Mouse (Mus musculus): ENCODE measurements around the gene Slc25a14.

Gene Slc25a14

GRCm38 (mm10) chrX:48624054-48624420, 824 bp downstream of the Slc25a14 start:
- TF ChIP-seq CTCF (conservative IDR thresholded peaks at IDR 0.05; ENCODE audit: low read length) = no peak
- TF ChIP-seq NANOG (IDR thresholded peaks at IDR 0.05; ENCODE audit: borderline replicate concordance, low read length) = no peak
- TF ChIP-seq POU5F1 (IDR thresholded peaks at IDR 0.05; ENCODE audit: borderline replicate concordance, low read length) = no peak
- peak overlapping the region; percentile 81 for H3K4me3 ChIP-seq (replicated peaks; ENCODE audit: low read length)
- H3K36me3 ChIP-seq (ENCODE audit: insufficient read depth, low read length) = no peaks in the 10 kb centered on the region

GRCm38 (mm10) chrX:48637032-48637431, 13.8 kb downstream of the Slc25a14 start:
- Histone ChIP-seq H3K36me3 (ENCODE audit: insufficient read depth, low read length) (no peaks in the 10 kb centered on the region), H3K4me1 (replicated peaks; ENCODE audit: low read depth, low read length) (no peaks in the 10 kb centered on the region), H3K9me3 (ENCODE audit: low read length) (no peaks in the 10 kb centered on the region), H3K27me3 (ENCODE audit: insufficient read depth, low read length) (no peaks in the 10 kb centered on the region), H3K4me3 (replicated peaks; ENCODE audit: low read length) (no peak overlapping the region)
- TF ChIP-seq CTCF (conservative IDR thresholded peaks at IDR 0.05; ENCODE audit: low read length) (peak; percentile 40), NANOG (IDR thresholded peaks at IDR 0.05; ENCODE audit: borderline replicate concordance, low read length) (no peak)

More at GRCm38 (mm10) chrX:48624054-48624420, 824 bp downstream of the Slc25a14 start:
- Histone ChIP-seq H3K27me3 (ENCODE audit: insufficient read depth, low read length) (no peaks in the 10 kb centered on the region), H3K9me3 (ENCODE audit: low read length) (no peaks in the 10 kb centered on the region), H3K4me1 (replicated peaks; ENCODE audit: low read depth, low read length) (peaks cover 7% of the 10 kb centered on the region; the same call in 1 of the 2 replicates)

- TF ChIP-seq CTCF (conservative IDR thresholded peaks at IDR 0.05; ENCODE audit: low read length) (peak; percentile 43), POU5F1 (IDR thresholded peaks at IDR 0.05; ENCODE audit: borderline replicate concordance, low read length) (no peak), NANOG (IDR thresholded peaks at IDR 0.05; ENCODE audit: borderline replicate concordance, low read length) (no peak)
- no peaks in the 10 kb centered on the region for H3K9me3 ChIP-seq (ENCODE audit: low read length)
- H3K4me1 ChIP-seq (replicated peaks; ENCODE audit: low read depth, low read length) = no peaks in the 10 kb centered on the region
- no peaks in the 10 kb centered on the region for H3K36me3 ChIP-seq (ENCODE audit: insufficient read depth, low read length)
- H3K27me3 ChIP-seq (ENCODE audit: insufficient read depth, low read length) = no peaks in the 10 kb centered on the region
- H3K4me3 ChIP-seq (replicated peaks; ENCODE audit: low read length) = no peak overlapping the region
Measured at GRCm38 (mm10) chrX:48644122-48644521, 20.9 kb downstream of the Slc25a14 start.

GRCm38 (mm10) chrX:48666807-48667206, 43.6 kb downstream of the Slc25a14 start:
- Histone ChIP-seq H3K4me3 (replicated peaks; ENCODE audit: low read length) (no peak overlapping the region), H3K4me1 (replicated peaks; ENCODE audit: low read depth, low read length) (no peaks in the 10 kb centered on the region), H3K9me3 (ENCODE audit: low read length) (no peaks in the 10 kb centered on the region), H3K36me3 (ENCODE audit: insufficient read depth, low read length) (no peaks in the 10 kb centered on the region), H3K27me3 (ENCODE audit: insufficient read depth, low read length) (no peaks in the 10 kb centered on the region)
- no peak for TF ChIP-seq NANOG (IDR thresholded peaks at IDR 0.05; ENCODE audit: borderline replicate concordance, low read length)
- no peak for TF ChIP-seq CTCF (conservative IDR thresholded peaks at IDR 0.05; ENCODE audit: low read length)
- TF ChIP-seq POU5F1 (IDR thresholded peaks at IDR 0.05; ENCODE audit: borderline replicate concordance, low read length) = no peak

- Histone ChIP-seq H3K4me1 (replicated peaks; ENCODE audit: low read depth, low read length) (no peaks in the 10 kb centered on the region), H3K4me3 (replicated peaks; ENCODE audit: low read length) (no peak overlapping the region), H3K27me3 (ENCODE audit: insufficient read depth, low read length) (no peaks in the 10 kb centered on the region), H3K9me3 (ENCODE audit: low read length) (no peaks in the 10 kb centered on the region), H3K36me3 (ENCODE audit: insufficient read depth, low read length) (no peaks in the 10 kb centered on the region)
- TF ChIP-seq NANOG (IDR thresholded peaks at IDR 0.05; ENCODE audit: borderline replicate concordance, low read length) (no peak), CTCF (conservative IDR thresholded peaks at IDR 0.05; ENCODE audit: low read length) (peak; percentile 49)
Measured at GRCm38 (mm10) chrX:48669588-48669987, 46.4 kb downstream of the Slc25a14 start.

GRCm38 (mm10) chrX:48671714-48672113, 48.5 kb downstream of the Slc25a14 start:
- Histone ChIP-seq H3K9me3 (ENCODE audit: low read length) (no peaks in the 10 kb centered on the region), H3K36me3 (ENCODE audit: insufficient read depth, low read length) (no peaks in the 10 kb centered on the region), H3K27me3 (ENCODE audit: insufficient read depth, low read length) (no peaks in the 10 kb centered on the region), H3K4me3 (replicated peaks; ENCODE audit: low read length) (no peak overlapping the region), H3K4me1 (replicated peaks; ENCODE audit: low read depth, low read length) (no peaks in the 10 kb centered on the region)
- TF ChIP-seq NANOG (IDR thresholded peaks at IDR 0.05; ENCODE audit: borderline replicate concordance, low read length) (no peak), POU5F1 (IDR thresholded peaks at IDR 0.05; ENCODE audit: borderline replicate concordance, low read length) (no peak), CTCF (conservative IDR thresholded peaks at IDR 0.05; ENCODE audit: low read length) (no peak)

- Histone ChIP-seq H3K4me1 (replicated peaks; ENCODE audit: low read depth, low read length) (no peaks in the 10 kb centered on the region), H3K36me3 (ENCODE audit: insufficient read depth, low read length) (no peaks in the 10 kb centered on the region), H3K4me3 (replicated peaks; ENCODE audit: low read length) (no peak within 1 kb of the TSS), H3K27me3 (ENCODE audit: insufficient read depth, low read length) (no peaks in the 10 kb centered on the region), H3K9me3 (ENCODE audit: low read length) (no peaks in the 10 kb centered on the region)
- TF ChIP-seq CTCF (conservative IDR thresholded peaks at IDR 0.05; ENCODE audit: low read length) (no peak), NANOG (IDR thresholded peaks at IDR 0.05; ENCODE audit: borderline replicate concordance, low read length) (no peak), POU5F1 (IDR thresholded peaks at IDR 0.05; ENCODE audit: borderline replicate concordance, low read length) (no peak)
Measured at GRCm38 (mm10) chrX:48674171-48674570, 51.0 kb downstream of the Slc25a14 start, which contains the start of gene Gpr119. Gene Gpr119, minus strand, starts transcription at chrX:48674478.

- no peaks in the 10 kb centered on the region for H3K27me3 ChIP-seq (ENCODE audit: insufficient read depth, low read length)
- H3K4me3 ChIP-seq (replicated peaks; ENCODE audit: low read length) = no peak overlapping the region
- H3K36me3 ChIP-seq (ENCODE audit: insufficient read depth, low read length) = no peaks in the 10 kb centered on the region
- H3K9me3 ChIP-seq (ENCODE audit: low read length) = no peaks in the 10 kb centered on the region
- H3K4me1 ChIP-seq (replicated peaks; ENCODE audit: low read depth, low read length) = no peaks in the 10 kb centered on the region
- TF ChIP-seq POU5F1 (IDR thresholded peaks at IDR 0.05; ENCODE audit: borderline replicate concordance, low read length) (no peak), CTCF (conservative IDR thresholded peaks at IDR 0.05; ENCODE audit: low read length) (peak; percentile 54), NANOG (IDR thresholded peaks at IDR 0.05; ENCODE audit: borderline replicate concordance, low read length) (no peak)
Measured at GRCm38 (mm10) chrX:48683451-48683850, 60.2 kb downstream of the Slc25a14 start.

- no peaks in the 10 kb centered on the region for H3K9me3 ChIP-seq (ENCODE audit: low read length)
- no peaks in the 10 kb centered on the region for H3K4me1 ChIP-seq (replicated peaks; ENCODE audit: low read depth, low read length)
- no peaks in the 10 kb centered on the region for H3K27me3 ChIP-seq (ENCODE audit: insufficient read depth, low read length)
- TF ChIP-seq CTCF (conservative IDR thresholded peaks at IDR 0.05; ENCODE audit: low read length) (no peak), NANOG (IDR thresholded peaks at IDR 0.05; ENCODE audit: borderline replicate concordance, low read length) (no peak), POU5F1 (IDR thresholded peaks at IDR 0.05; ENCODE audit: borderline replicate concordance, low read length) (no peak)
- H3K36me3 ChIP-seq (ENCODE audit: insufficient read depth, low read length) = no peaks in the 10 kb centered on the region
- H3K4me3 ChIP-seq (replicated peaks; ENCODE audit: low read length) = no peak overlapping the region
Measured at GRCm38 (mm10) chrX:48683857-48684256, 60.6 kb downstream of the Slc25a14 start.
